ENCODE assay signal across 25 mouse cellular contexts in the genomic region with DNA sequence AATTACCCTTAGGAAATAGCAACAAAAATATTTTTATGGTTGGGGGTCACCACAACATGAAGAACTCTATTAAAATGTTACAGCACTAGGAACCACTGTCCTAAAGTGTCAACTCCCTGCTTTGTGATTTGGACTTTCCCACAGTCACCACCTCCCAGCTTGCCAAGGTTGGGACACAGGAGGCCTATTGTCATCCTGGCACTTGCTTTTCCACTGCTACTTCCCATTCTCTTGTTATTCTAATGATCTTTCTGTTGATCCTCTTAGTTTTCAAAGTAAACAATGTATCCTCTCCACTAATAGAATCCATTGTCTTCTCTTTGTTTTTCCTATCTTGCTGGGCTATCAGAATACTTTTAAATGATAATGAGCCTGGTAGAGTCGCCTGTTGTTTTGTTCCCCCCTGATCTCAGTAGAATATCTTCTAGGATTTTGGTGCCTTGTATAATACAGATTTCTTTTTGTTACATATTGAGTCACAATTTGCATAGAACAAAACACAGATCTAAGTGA.
DNase-seq lines count a peak whose midpoint lies in the region; ATAC-seq and TF ChIP-seq lines count a peak whose summit lies in the region.
"Had no signal": no experiment of that assay in that cellular context is flagged by ENCODE, and none has a peak within 500 bp of the region (broad histone marks: within the 10 kb centered on the region; RNA-seq: fewer than 3 reads in every experiment).

No protein-coding gene starts in this region.

- DNase-seq in midbrain, embryonic 11.5 days (ENCODE audit: low spot score, missing footprints), result peak; percentile 19
- no peak for DNase-seq in midbrain, embryonic 10.5 days (ENCODE audit: low spot score)
- DNase-seq in ES-E14 (ENCODE audit: low read depth, low spot score) (peak; percentile 40), ZHBTc4 (ENCODE audit: low read depth, low spot score) (peak; percentile 75)
- DNase-seq in ovary, adult 18-20 months (ENCODE audit: low spot score), result no peak
- DNase-seq: adrenal gland, adult 2 months; adrenal gland, postnatal 10 days; adrenal gland, postnatal 25 days; B cell, adult 2 months; cerebellum, adult 11 months; cerebellum, adult 18-20 months; cerebellum, adult 8-10 months; cerebellum, adult 9-11 months; cerebellum, postnatal 14 days; cerebellum, postnatal 36 days; embryo, embryonic 11 days had no signal

- H3K9me3 ChIP-seq in midbrain, embryonic 11.5 days (ENCODE audit: control insufficient read depth, low read length), result no peaks in the 10 kb centered on the region
- no peaks in the 10 kb centered on the region for H3K9me3 ChIP-seq in midbrain, embryonic 10.5 days (replicated peaks)
- no peaks in the 10 kb centered on the region for H3K9me3 ChIP-seq in ES-E14 (ENCODE audit: control insufficient read depth, insufficient read depth, low read depth, low read length)
- no peaks in the 10 kb centered on the region for H3K9me3 ChIP-seq in heart, embryonic 11.5 days (replicated peaks; ENCODE audit: control insufficient read depth, low read length)
- H3K9me3 ChIP-seq: embryonic facial prominence, embryonic 13.5 days; embryonic facial prominence, embryonic 15.5 days; forebrain, embryonic 10.5 days; forebrain, embryonic 12.5 days had no signal

- H3K9ac ChIP-seq in midbrain, embryonic 11.5 days (ENCODE audit: low read length), result no peak overlapping the region
- no peak overlapping the region for H3K9ac ChIP-seq in ES-E14 (ENCODE audit: insufficient read depth, low read depth, low read length, poor library complexity, severe bottlenecking)
- no peak overlapping the region for H3K9ac ChIP-seq in heart, embryonic 11.5 days (ENCODE audit: low read depth, low read length)
- H3K9ac ChIP-seq: embryonic facial prominence, embryonic 13.5 days; embryonic facial prominence, embryonic 15.5 days; forebrain, embryonic 12.5 days had no signal

- H3K36me3 ChIP-seq in midbrain, embryonic 11.5 days (ENCODE audit: control insufficient read depth, insufficient read depth, low read length), result no peaks in the 10 kb centered on the region
- no peaks in the 10 kb centered on the region for H3K36me3 ChIP-seq in midbrain, embryonic 10.5 days
- H3K36me3 ChIP-seq in ES-E14 (ENCODE audit: control insufficient read depth, insufficient read depth, low read length, poor library complexity, severe bottlenecking), result no peaks in the 10 kb centered on the region
- no peaks in the 10 kb centered on the region for H3K36me3 ChIP-seq in heart, embryonic 11.5 days (ENCODE audit: control insufficient read depth, insufficient read depth, low read length)
- H3K36me3 ChIP-seq: embryonic facial prominence, embryonic 13.5 days; embryonic facial prominence, embryonic 15.5 days; forebrain, embryonic 10.5 days; forebrain, embryonic 12.5 days had no signal

- H3K27me3 ChIP-seq in midbrain, embryonic 11.5 days (ENCODE audit: control insufficient read depth, insufficient read depth, low read length), result no peaks in the 10 kb centered on the region
- no peaks in the 10 kb centered on the region for H3K27me3 ChIP-seq in midbrain, embryonic 10.5 days (ENCODE audit: low read depth, poor library complexity, severe bottlenecking)
- no peaks in the 10 kb centered on the region for H3K27me3 ChIP-seq in heart, embryonic 11.5 days (ENCODE audit: control insufficient read depth, insufficient read depth, low read length)
- H3K27me3 ChIP-seq: embryonic facial prominence, embryonic 13.5 days; embryonic facial prominence, embryonic 15.5 days; forebrain, embryonic 12.5 days had no signal

- H3K4me1 ChIP-seq in midbrain, embryonic 11.5 days (ENCODE audit: control insufficient read depth, insufficient read depth, low read length), result peaks cover 3% of the 10 kb centered on the region; the same call in 1 of the 2 replicates
- no peaks in the 10 kb centered on the region for H3K4me1 ChIP-seq in midbrain, embryonic 10.5 days
- 0 out of 4 replicates have a peak, but pooled peaks cover 0 to 2% of the 10 kb centered on the region in 2 experiments for H3K4me1 ChIP-seq in ES-E14 (ENCODE audit: control insufficient read depth in 2 of 2, insufficient read depth in 2 of 2, low read length in 2 of 2, poor library complexity in 1 of 2)
- H3K4me1 ChIP-seq in heart, embryonic 11.5 days (ENCODE audit: control insufficient read depth, insufficient read depth, low read length), result no peaks in the 10 kb centered on the region
- H3K4me1 ChIP-seq: embryonic facial prominence, embryonic 13.5 days; embryonic facial prominence, embryonic 15.5 days; forebrain, embryonic 10.5 days; forebrain, embryonic 12.5 days had no signal

- H3K27ac ChIP-seq in midbrain, embryonic 11.5 days (ENCODE audit: low read depth, low read length), result no peak overlapping the region
- no peak overlapping the region for H3K27ac ChIP-seq in midbrain, embryonic 10.5 days (replicated peaks)
- no peak overlapping the region for H3K27ac ChIP-seq in ES-E14 (ENCODE audit: insufficient read depth, low read depth, low read length, poor library complexity, severe bottlenecking)
- no peak overlapping the region for H3K27ac ChIP-seq in heart, embryonic 11.5 days (ENCODE audit: low read depth, low read length)
- H3K27ac ChIP-seq: embryonic facial prominence, embryonic 13.5 days; embryonic facial prominence, embryonic 15.5 days; forebrain, embryonic 10.5 days; forebrain, embryonic 12.5 days had no signal

- WGBS in midbrain, embryonic 11.5 days, result 9% methylated on average over 1 of the region's 1 CpGs
- WGBS in midbrain, embryonic 10.5 days, result 6% methylated on average over 1 of the region's 1 CpGs
- WGBS in heart, embryonic 11.5 days (ENCODE audit: insufficient replicate concordance), result 24% methylated on average over 1 of the region's 1 CpGs

- H3K4me2 ChIP-seq in midbrain, embryonic 11.5 days, result no peak overlapping the region
- no peak overlapping the region for H3K4me2 ChIP-seq in heart, embryonic 11.5 days
- H3K4me2 ChIP-seq: embryonic facial prominence, embryonic 13.5 days; embryonic facial prominence, embryonic 15.5 days; forebrain, embryonic 12.5 days had no signal

- in situ Hi-C loops in ES-E14 (cut with MboI; ENCODE audit: low sequenced_read_pairs in 2 of 2, unreplicated experiment in 2 of 2), result no loop called here

- H3K4me3 ChIP-seq in midbrain, embryonic 11.5 days (ENCODE audit: low read depth, low read length), result no peak overlapping the region
- no peak overlapping the region for H3K4me3 ChIP-seq in midbrain, embryonic 10.5 days
- no peak overlapping the region for H3K4me3 ChIP-seq in ES-E14 (ENCODE audit: insufficient read depth in 1 of 2, low read depth in 1 of 2, low read length in 2 of 2, poor library complexity in 1 of 2, severe bottlenecking in 1 of 2)
- H3K4me3 ChIP-seq in heart, embryonic 11.5 days (ENCODE audit: low read depth, low read length), result no peak overlapping the region
- H3K4me3 ChIP-seq: embryonic facial prominence, embryonic 13.5 days; embryonic facial prominence, embryonic 15.5 days; erythroblast, embryonic 14.5 days; forebrain, embryonic 10.5 days; forebrain, embryonic 12.5 days had no signal

- ATAC-seq in midbrain, embryonic 11.5 days (ENCODE audit: low FRiP score), result no peak
- no peak for ATAC-seq in heart, embryonic 11.5 days (replicated peaks; ENCODE audit: insufficient number of reproducible peaks, low FRiP score, low TSS enrichment)
- ATAC-seq: CD4-positive, CD25-positive, alpha-beta regulatory T cell, adult 4 months; forebrain, embryonic 14.5 days; forebrain, embryonic 16.5 days had no signal

TF ChIP-seq in ES-E14, 5 proteins besides CTCF, POLR2A, EP300 and RAD21:
- TF ChIP-seq CHD2 (IDR thresholded peaks at IDR 0.05; ENCODE audit: low read depth, low read length) (peak; percentile 10; the same call in 1 of the 2 replicates), ZNF384 (IDR thresholded peaks at IDR 0.05; ENCODE audit: low read depth, low read length) (no peak)

Comparison
In these comparisons a context has a peak if more than half of its experiments do, and no peak if none do; other contexts are left out.
1. DNase-seq: peak in midbrain, embryonic 11.5 days (single experiment), ES-E14 (single experiment) and ZHBTc4 (single experiment); none in midbrain, embryonic 10.5 days (single experiment) and ovary, adult 18-20 months (single experiment).